Mouse (Mus musculus): ENCODE results near the gene Pycard. TPM values are rescaled to one million over a fixed set of nuclear protein-coding genes. Genes with fewer than 3 reads are reported as not detected.

Gene Pycard
- total RNA-seq, 2 experiments from 2014 or later = 2.9 to 4.5 TPM

DNA sequence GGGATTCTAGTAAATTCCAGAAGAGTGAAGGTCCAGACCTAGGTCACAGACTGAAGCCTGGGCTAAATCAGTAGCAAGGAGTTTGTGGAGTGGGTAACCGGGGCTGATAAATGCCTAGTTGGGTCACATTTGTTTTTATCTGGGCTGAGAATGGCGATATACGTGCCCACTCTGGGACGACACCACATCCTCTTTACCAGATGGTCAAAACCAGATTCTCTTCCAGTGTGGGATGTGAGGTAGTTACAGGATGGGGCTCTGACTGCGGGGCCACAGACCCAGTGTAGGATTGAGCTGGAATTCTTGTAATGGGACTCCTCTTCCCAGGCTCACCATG is 10.5 kb upstream of the Pycard start:
- DNase-seq (ENCODE audit: low spot score in 2 of 2) = no peak

DNA sequence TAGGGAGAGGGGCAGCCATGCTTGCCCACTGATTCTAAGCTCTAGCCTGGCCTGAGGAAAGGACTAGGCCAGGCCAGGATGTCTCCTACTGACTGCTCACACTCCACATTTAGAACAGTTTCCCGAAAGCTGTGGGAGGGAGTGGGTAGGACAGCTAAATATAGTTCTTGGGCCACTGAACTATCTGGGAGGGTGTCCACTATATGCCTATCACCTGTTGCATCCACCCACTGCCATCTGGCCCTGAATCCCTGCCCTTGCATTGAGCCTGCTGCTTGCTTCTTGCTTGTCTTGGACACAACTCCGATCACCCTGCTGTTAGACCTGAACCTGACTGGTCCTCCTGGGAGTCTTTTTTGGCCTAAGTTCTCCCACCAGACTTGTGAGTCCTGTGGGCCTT is 10.0 kb upstream of the Pycard start, which contains the start of gene Trim72:
TSS of gene Trim72 (plus strand) at position 262 of the 400 bp plus-strand sequence.
- DNase-seq (ENCODE audit: low spot score in 2 of 2) = peak; percentile 45 to 51

DNA sequence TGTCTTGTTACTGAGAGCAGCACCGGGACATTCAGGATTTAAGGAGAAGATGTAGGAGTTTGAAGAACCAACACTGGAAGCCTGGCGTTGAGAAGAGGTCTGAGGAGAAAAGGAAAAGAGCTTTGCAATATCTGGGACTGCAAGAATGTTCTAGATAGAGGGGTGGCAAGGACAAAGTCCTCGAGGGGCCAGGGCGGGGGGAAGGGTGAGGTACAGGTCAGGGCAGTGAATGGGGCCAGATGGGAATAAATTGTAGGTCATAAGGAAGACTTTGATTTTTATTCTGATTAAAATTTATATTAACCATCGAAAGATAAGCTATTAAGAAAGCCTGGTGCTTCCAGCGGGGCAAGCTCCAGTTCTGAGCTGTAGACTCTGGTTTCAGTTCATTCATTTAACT is 9.4 kb upstream of the Pycard start:
- no peak for DNase-seq (ENCODE audit: low spot score in 2 of 2)

GRCm38 (mm10) chr7:128000068-128000950 is 6.6 kb upstream of the Pycard start:
- no peak for DNase-seq (ENCODE audit: low spot score in 2 of 2)

- DNase-seq (ENCODE audit: low spot score in 2 of 2) = no peak
These were observed 5.8 kb upstream of the Pycard start for GRCm38 (mm10) chr7:127999436-127999835.

DNA sequence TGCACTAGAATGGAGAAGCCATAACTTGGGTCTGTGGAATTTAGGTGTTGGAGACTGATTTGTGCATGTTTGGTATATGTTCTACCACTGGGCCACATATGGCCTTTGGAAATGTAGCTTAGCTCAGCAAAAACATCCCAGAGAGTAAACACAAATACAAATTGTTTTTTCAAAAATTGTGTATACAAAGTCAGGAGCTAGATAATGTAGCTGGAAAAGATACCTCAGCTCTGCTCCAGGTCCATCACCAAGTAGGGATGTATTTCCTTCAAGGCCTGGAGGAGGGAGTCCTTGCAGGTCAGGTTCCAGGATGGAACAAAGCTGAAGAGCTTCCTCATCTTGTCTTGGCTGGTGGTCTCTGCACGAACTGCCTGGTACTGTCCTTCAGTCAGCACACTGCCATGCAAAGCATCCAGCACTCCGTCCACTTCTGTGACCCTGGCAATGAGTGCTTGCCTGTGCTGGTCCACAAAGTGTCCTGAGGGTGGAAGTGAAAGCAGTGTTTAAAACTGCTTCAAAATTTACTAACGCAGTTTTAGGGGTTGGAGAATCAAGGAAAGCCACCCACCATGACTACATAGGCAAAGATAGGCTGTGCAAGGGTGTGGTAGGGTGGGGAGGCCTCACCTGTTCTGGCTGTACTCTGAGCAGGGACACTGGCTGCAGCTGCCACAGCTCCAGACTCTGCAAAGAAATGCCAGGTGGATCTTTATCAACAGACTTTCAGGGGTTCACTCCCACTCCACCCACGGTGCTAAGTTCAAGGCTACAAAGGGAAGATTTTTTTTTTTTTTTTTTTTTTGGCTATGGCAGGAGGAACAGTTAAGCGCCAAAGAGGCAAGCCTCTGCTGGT is 953 bp downstream of the Pycard start:
- no peak for DNase-seq (ENCODE audit: low spot score in 2 of 2)

DNA sequence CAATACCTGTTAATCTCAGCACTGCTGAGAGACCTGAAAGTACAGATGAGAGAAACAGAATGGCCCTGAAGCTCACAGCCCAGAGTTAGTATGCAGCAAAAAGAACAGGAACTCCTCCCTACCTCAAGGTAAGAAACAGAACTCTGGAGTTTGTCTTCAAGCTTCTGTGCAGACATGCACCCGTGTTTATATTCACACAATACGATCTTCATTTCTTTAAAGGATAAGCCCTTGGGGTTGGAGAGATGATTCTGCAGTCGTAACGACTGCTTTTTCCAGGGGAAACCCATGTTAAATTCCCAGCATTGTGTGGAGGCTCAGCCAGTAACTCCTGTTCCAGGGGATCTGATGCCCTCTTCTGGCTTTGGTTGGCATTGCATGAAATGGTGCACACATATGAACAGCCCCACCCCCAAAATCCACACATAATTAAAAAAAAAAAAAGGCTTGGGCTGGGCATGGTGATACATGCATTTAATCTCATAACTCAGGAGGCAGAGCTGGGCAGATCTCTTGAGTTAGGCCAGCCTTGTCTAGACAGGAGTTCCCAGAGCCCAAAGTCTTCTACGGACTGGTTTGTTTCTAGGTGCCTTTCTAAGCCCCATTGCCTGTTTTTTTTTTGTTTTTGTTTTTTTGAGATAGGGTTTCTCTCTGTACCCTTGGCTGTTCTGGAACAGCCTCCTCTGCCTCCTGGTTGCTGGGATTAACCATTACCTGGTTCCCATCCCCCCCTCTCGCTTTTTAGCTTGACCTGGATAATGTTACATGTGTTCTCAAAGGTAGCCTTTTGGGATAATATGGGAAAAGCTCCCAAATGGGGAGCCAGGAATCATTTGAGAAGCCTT is 1.8 kb downstream of the Pycard start:
- peak; percentile 53 to 77 for DNase-seq (ENCODE audit: low spot score in 2 of 2)

GRCm38 (mm10) chr7:127988904-127989303 is 4.8 kb downstream of the Pycard start:
- no peak for DNase-seq (ENCODE audit: low spot score in 2 of 2)

GRCm38 (mm10) chr7:127980606-127981005 is 13.1 kb downstream of the Pycard start:
- no peak for DNase-seq (ENCODE audit: low spot score in 2 of 2)

DNA sequence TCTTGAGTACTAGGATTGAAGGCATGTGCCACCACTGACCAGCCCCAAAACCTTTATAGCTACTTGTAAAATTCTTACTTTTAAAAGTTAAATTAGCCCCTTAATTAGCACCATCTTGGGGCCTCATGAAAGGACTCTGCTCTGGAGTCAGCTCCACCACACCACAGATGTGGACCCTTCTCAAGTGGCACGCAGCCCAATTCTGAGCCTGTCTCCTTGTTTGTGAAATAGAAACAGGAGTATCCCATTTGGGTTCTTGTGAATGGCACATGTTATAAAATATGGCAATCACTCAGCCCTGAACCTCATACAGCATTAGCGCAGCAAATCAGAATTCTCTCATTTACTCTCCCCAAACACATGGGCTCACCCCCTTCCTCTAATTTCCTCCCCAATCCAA is 14.8 kb downstream of the Pycard start:
- no peak for DNase-seq (ENCODE audit: low spot score in 2 of 2)

GRCm38 (mm10) chr7:127974413-127974930 is 19.2 kb downstream of the Pycard start:
- no peak for DNase-seq (ENCODE audit: low spot score in 2 of 2)

- peak; percentile 57 to 63 for DNase-seq (ENCODE audit: low spot score in 2 of 2)
These were observed 25.5 kb downstream of the Pycard start for GRCm38 (mm10) chr7:127967922-127968828.

DNA sequence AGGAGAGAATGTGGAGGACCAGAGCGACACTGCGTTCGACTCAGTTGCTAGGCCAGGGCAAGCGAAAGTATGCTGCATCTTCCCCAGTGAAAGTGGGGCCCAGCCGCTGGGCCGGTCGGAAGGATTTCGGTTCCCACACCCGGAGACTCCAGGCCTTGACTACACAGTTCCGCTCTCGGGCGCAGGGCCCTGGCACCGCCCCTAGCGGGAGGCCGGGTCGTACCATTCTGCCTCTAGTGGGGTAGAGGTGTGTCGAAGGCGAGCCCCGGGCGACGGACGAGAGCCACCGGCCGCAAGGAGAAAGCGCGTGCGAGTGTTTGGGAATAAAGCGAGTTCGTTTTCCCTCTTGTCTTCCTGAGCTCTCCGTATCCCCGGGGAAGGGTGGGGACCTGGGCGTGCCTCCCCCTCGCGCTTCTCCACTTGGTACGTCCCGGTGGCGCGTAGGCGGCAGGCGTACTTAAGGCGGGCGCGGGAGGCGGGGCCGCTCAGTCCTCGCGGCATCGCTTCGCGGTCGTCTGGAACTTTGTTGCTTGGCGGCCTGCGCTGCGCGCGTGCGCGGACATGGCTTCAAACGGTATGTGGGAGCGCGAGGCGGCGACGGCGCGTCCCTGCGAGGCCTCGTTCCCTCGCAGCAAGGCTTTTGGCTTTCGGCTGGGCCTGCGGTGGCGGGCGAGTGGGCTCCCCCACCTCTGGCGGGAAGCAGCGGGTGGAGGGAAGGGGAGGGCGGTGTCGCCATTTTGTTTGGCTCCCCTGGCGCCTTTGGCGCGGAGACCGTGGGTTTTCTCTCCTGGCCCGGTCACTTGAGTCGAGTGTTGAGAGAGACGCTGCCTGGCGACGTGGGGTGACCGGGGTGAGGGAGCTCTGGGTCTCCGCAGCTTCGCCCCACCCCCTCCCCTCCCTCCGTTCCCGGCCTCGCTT is 26.4 kb downstream of the Pycard start, which contains the start of gene Fus:
TSS of gene Fus (plus strand) at position 454 of the 918 bp plus-strand sequence.
- peak; percentile 92 to 93 for DNase-seq (ENCODE audit: low spot score in 2 of 2)

GRCm38 (mm10) chr7:127966371-127966918 is 27.2 kb downstream of the Pycard start:
- DNase-seq (ENCODE audit: low spot score in 2 of 2) = no peak

GRCm38 (mm10) chr7:127959364-127959763 is 34.3 kb downstream of the Pycard start:
- DNase-seq (ENCODE audit: low spot score in 2 of 2) = no peak

DNA sequence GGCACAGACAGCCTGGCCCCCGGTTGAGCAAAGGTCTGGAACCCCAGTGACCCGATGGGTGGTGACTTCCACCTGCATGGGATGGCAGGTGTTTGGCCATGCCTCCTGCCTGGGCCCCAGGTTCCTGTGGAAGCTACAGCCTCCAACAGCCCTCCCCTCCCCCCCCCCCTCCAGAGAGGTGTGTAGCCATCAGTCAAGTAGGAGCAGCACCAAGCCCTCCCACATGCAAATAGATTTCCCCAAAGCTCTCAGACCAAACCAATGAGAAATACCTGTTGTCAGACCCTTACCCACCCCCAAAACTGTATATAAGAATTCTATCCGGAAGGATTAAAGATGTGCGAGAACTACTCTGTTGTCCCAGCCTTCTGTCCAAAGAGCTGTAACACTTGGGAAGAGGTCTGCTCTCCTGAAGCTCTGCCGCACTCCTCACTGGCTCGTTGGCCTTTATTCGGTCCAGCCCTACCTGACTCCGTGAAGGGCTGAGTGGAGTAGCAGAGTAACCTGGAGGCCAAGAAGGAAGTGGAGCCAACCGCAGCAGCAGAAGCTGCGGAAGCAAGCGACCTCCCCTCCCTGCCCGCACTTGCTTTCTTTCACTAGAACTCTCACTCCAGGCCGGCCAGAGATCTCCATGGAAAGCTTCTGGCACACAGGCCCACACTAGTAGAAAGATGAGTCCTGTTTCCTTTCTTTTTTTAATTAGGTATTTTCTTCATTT is 40.6 kb downstream of the Pycard start:
- no peak for DNase-seq (ENCODE audit: low spot score in 2 of 2)

DNA sequence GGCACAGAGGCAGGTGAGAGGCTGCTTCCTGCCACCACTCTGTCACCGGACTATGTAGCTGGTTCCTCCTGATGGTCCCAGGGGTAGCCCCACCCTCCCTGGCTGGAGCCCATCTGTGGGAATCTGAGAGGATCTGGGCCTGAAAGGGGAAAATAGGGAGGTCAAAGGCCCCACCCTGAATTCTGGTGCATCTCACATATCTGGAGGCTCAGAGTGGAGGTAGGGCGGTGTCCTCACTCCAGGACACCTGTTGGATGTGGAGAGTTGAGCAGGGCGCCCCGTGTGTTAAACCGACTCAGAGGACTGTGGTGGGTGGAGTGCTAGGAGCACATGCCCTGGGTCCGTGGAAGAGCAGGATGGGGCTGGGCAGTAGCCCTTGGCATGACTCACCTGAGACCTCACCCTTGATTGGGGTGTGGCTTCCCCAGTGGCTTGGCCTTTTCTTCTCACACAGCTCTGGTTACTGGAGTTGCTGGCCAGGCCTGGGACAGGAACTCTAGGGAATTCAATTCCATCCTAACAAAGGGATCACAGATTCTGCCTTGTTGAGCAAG is 47.1 kb downstream of the Pycard start, which contains the start of gene Prss36:
TSS of gene Prss36 (minus strand) at position 256 of the 554 bp plus-strand sequence.
- DNase-seq (ENCODE audit: low spot score in 2 of 2) = no peak
